Mouse (Mus musculus): Measurements from ENCODE around the gene Rab37.

The Rab37 gene

GRCm38 (mm10) chr11:115133800-115134199 lies 42.6 kb downstream of the Rab37 start, which contains the start of gene Cd300lf:
Gene Cd300lf (minus strand): TSS chr11:115133992.
- no peak for DNase-seq (ENCODE audit: low spot score)

GRCm38 (mm10) chr11:115138597-115139262 lies 47.5 kb downstream of the Rab37 start:
- no peak for DNase-seq (ENCODE audit: low spot score)

GRCm38 (mm10) chr11:115141970-115142369 lies 50.7 kb downstream of the Rab37 start:
- no peak for DNase-seq (ENCODE audit: low spot score)

- no peak for DNase-seq (ENCODE audit: low spot score)
These were observed 56.6 kb downstream of the Rab37 start for GRCm38 (mm10) chr11:115147813-115148212.

GRCm38 (mm10) chr11:115150741-115151254 lies 59.6 kb downstream of the Rab37 start:
- no peak for DNase-seq (ENCODE audit: low spot score)

GRCm38 (mm10) chr11:115151755-115152429 lies 60.7 kb downstream of the Rab37 start:
- no peak for DNase-seq (ENCODE audit: low spot score)

GRCm38 (mm10) chr11:115153088-115153487 lies 61.9 kb downstream of the Rab37 start:
- no peak for DNase-seq (ENCODE audit: low spot score)

- DNase-seq (ENCODE audit: low spot score): no peak
These were observed 62.6 kb downstream of the Rab37 start for GRCm38 (mm10) chr11:115153699-115154292.

GRCm38 (mm10) chr11:115155053-115155634 lies 63.9 kb downstream of the Rab37 start:
- no peak for DNase-seq (ENCODE audit: low spot score)

- no peak for DNase-seq (ENCODE audit: low spot score)
These were observed 66.9 kb downstream of the Rab37 start for GRCm38 (mm10) chr11:115157933-115158719.

GRCm38 (mm10) chr11:115160016-115160797 lies 69.0 kb downstream of the Rab37 start:
- DNase-seq (ENCODE audit: low spot score): peak; percentile 54

- no peak for DNase-seq (ENCODE audit: low spot score)
These were observed 69.8 kb downstream of the Rab37 start for GRCm38 (mm10) chr11:115160883-115161577.

GRCm38 (mm10) chr11:115161578-115162204 lies 70.5 kb downstream of the Rab37 start:
- DNase-seq (ENCODE audit: low spot score): no peak

GRCm38 (mm10) chr11:115162205-115162601 lies 71.0 kb downstream of the Rab37 start:
- DNase-seq (ENCODE audit: low spot score): no peak

GRCm38 (mm10) chr11:115162832-115163480 lies 71.7 kb downstream of the Rab37 start, which contains the start of gene Slc9a3r1:
Gene Slc9a3r1 (plus strand): TSS chr11:115163341.
- peak; percentile 93 for DNase-seq (ENCODE audit: low spot score)

GRCm38 (mm10) chr11:115163568-115164150 lies 72.4 kb downstream of the Rab37 start:
- DNase-seq (ENCODE audit: low spot score): no peak

- no peak for DNase-seq (ENCODE audit: low spot score)
These were observed 73.2 kb downstream of the Rab37 start for GRCm38 (mm10) chr11:115164341-115164975.

GRCm38 (mm10) chr11:115164976-115165374 lies 73.7 kb downstream of the Rab37 start:
- no peak for DNase-seq (ENCODE audit: low spot score)
